Mouse (Mus musculus) gastrocnemius, adult 18-20 months (tissue): ENCODE data around the gene Klf17. TPM values are rescaled to one million over a fixed set of nuclear protein-coding genes. Genes with fewer than 3 reads are reported as not detected.
A peak's percentile ranks its signal among the peaks of the same experiment; 100 is the strongest.
"Not testable (repeated sequence)": the region's sequence is repeated elsewhere in the genome, so short reads cannot be mapped to it uniquely, and the experiment has no call there.

Experiments
- DNase-seq: peaks from one replicate; pipeline ENCODE4 v3.0.0; 2021; ENCODE audit warnings: low spot score
- long read RNA-seq, 2 experiments: library from polyadenylated mRNA; stranded (forward); transcript quantifications; one replicate each; pipeline ENCODE4 v2.0.0; 2021
- total RNA-seq, 2 experiments: library from RNA; stranded (reverse); gene quantifications; 2 replicates each; pipeline ENCODE4 v1.2.3; 2021

The Klf17 gene
- total RNA-seq, result not detected
- long read RNA-seq, experiment 1, result 0 reads
- long read RNA-seq, experiment 2, result 0 reads

- no peak for DNase-seq
Observed at GRCm38 (mm10) chr4:117765416-117765815, at the start of gene Klf17. Gene Klf17, minus strand, starts transcription at chr4:117765648.

- DNase-seq, result no peak
Observed at GRCm38 (mm10) chr4:117814333-117814732, 48.9 kb upstream of the Klf17 start.

GRCm38 (mm10) chr4:117813591-117814192, 48.2 kb upstream of the Klf17 start:
- no peak for DNase-seq

GRCm38 (mm10) chr4:117810933-117811332, 45.5 kb upstream of the Klf17 start:
- DNase-seq, result no peak

GRCm38 (mm10) chr4:117806992-117807391, 41.5 kb upstream of the Klf17 start:
- no peak for DNase-seq

- DNase-seq, result no peak
Observed at GRCm38 (mm10) chr4:117799904-117800303, 34.5 kb upstream of the Klf17 start.

- DNase-seq, result no peak
Observed at GRCm38 (mm10) chr4:117788308-117788707, 22.9 kb upstream of the Klf17 start.

- DNase-seq, result no peak
Observed at GRCm38 (mm10) chr4:117786963-117787362, 21.5 kb upstream of the Klf17 start.

GRCm38 (mm10) chr4:117782908-117783307, 17.5 kb upstream of the Klf17 start:
- no peak for DNase-seq

GRCm38 (mm10) chr4:117772960-117773359, 7.5 kb upstream of the Klf17 start:
- no peak for DNase-seq

GRCm38 (mm10) chr4:117770935-117771334, 5.5 kb upstream of the Klf17 start:
- DNase-seq, result peak; percentile 46

- no peak for DNase-seq
Observed at GRCm38 (mm10) chr4:117760151-117760550, 5.3 kb downstream of the Klf17 start.

- DNase-seq, result not testable (repeated sequence)
Observed at GRCm38 (mm10) chr4:117752469-117752868, 13.0 kb downstream of the Klf17 start.

- no peak for DNase-seq
Observed at GRCm38 (mm10) chr4:117737559-117737958, 27.9 kb downstream of the Klf17 start.

- no peak for DNase-seq
Observed at GRCm38 (mm10) chr4:117731926-117732325, 33.5 kb downstream of the Klf17 start.

- DNase-seq, result no peak
Observed at GRCm38 (mm10) chr4:117724112-117724511, 41.3 kb downstream of the Klf17 start, which contains the start of gene Gm12845. Gene Gm12845, plus strand, starts transcription at chr4:117724412.

- DNase-seq, result no peak
Observed at GRCm38 (mm10) chr4:117713303-117714098, 51.9 kb downstream of the Klf17 start.

- DNase-seq, result no peak
Observed at GRCm38 (mm10) chr4:117712314-117712713, 53.1 kb downstream of the Klf17 start.

GRCm38 (mm10) chr4:117708780-117709550, 56.5 kb downstream of the Klf17 start:
- DNase-seq, result no peak
